Mouse (Mus musculus) heart, postnatal 0 days (tissue): Measurements from ENCODE around the gene Ppp1r9a.

ENCODE experiments used
- CTCF ChIP-seq: IDR thresholded peaks from 2 replicates; pipeline ENCODE4 v1.5.1; 2016; ENCODE audit warnings: antibody characterized with exemption, control low read depth, low read depth
- EP300 ChIP-seq: IDR thresholded peaks from 2 replicates; pipeline ENCODE4 v1.6.1; 2016; ENCODE audit warnings: antibody characterized with exemption, low read depth

DNA sequence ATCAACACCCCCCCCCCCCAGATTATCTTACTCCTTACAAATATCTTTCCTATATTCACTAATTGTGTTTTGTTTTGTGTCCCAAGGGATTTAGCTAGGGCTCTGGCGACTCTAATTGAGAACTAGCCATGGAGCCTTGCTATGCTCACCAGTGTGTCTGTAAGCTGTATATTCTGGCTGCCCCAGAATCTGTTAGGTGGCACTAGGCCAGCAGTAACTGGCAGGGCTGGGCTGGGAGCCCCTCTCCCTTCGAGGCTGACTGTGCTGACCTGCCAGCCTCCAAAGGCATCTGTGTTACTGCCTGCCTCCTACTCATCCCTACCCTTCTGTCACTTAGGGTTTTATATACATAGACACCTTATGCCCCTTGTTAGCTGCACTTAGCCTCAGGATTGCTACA is 200.0 kb downstream of the Ppp1r9a start:
- no peak for TF ChIP-seq CTCF
- no peak for TF ChIP-seq EP300
